Mouse (Mus musculus) cerebellum, adult 9-10 months (tissue): ENCODE data around the gene BC017158.

Source experiments
- DNase-seq: peaks from one replicate; pipeline ENCODE4 v3.0.0; 2022

The BC017158 gene

DNA sequence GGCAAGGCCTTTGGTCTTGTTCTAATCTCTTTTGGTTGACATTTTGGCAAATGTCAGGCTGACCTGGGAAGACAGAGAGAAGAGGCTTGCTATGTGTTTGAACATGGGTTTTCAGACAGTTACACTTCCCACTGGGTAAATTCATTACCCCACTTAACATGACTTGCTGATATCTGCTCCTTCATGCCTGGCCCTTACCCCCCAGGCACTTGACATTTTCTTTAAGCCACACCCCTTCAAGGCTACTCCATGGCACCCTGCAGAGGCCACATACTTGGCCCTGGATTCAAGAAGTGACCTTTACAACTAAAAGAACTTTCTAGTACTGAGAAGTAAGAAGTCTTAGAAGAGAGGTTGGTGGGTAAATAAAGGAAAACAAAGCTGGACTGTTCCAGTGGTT lies 9.9 kb upstream of the BC017158 start:
- DNase-seq = no peak

GRCm38 (mm10) chr7:128304907-128305306 lies 6.9 kb upstream of the BC017158 start:
- DNase-seq = peak; percentile 24

- DNase-seq = no peak
Observed at GRCm38 (mm10) chr7:128304198-128304597, 6.2 kb upstream of the BC017158 start.

- no peak for DNase-seq
Observed at GRCm38 (mm10) chr7:128302151-128302550, 4.2 kb upstream of the BC017158 start.

DNA sequence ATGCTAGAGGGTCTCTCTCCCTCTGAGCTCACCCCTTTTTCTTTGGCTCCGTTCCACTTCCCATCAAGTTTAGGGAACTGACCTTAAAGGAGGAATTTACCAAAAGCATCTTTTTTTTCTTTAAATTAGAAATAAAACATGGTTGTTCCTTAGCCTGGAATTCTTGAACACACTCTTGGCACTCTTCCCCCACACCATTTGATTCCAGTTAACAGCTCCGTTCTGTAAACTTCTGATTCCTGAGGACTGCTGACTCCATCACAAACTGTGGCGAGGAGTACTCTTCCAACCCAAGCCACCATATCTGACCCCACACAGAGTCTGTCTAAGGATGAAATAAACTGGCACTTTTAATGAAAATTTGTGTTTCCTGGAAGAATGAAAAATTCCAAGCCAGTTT lies 3.0 kb upstream of the BC017158 start:
- DNase-seq = no peak

DNA sequence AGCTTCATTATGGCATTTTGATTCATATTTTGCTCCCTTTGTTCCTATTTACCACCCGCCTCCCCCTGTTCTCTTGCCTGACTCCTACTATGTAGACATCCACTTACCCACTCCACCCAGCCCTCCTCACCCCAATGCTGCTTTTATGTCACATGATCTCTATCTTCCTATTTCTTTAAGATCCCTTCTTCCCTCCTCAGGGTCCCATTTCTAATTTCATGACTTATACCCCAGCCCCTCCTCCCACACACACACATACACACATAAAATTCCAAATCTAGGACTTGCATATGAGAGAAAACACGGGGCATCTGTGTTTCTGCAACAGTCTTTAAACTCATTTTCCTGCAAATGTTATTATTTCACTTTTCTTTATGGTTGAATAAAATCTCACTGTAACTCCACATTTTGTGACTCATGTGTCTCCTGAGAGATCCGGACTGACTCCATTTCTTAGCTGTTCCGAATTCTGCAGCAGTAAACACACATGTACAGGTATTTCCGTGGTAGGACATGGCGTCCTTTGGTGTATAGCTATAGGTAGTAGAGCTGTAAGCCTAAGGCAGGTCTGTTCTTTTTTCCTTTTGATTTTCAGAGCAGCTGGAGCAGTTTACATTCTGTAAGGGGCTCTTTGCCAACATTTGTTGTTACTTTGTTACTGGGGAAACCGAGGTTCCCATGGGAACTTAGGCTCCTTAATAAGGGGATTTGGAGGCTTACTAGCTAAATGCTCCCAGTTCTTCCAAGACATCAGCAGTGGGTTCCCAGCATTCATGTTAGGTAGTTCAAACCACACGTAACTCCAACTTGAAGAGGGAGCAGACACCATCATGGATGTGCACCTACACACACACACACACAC lies 742 bp upstream of the BC017158 start:
- DNase-seq = peak; percentile 11

DNA sequence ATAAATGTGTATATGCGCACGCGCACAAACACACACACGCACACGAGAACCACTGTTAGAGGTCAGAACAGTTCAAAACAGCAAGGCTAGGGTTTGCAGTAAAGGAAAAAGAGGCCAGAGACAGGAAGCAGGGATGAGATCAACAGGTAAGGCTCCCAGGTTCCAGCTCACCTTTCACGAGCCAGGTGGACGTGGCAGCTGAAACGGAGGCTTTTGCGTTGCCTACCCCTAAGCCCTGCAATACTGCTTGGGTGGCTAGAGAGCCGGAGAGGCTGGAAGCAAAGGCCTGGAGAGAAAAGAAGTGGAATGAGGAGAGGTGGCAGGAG lies 716 bp downstream of the BC017158 start:
- DNase-seq = no peak

DNA sequence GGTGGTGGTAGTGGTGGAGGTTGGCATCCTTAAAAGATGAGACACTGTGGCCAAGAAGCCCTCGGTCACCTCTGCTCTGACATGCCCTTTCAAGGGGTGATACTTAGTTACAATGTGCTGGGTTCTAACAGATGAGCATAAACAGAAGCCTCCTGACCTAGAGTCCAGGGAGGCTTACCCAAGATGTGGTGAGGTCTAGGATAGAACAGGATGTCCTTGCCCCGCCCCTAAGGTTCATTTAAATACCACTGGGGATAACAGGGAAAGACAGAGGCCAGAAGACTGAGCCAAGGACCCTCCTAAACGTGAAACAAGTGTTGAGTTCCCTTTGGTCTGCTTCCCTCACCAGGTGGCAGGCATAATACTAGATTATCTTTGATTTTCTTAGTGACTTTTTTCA lies 1.5 kb downstream of the BC017158 start:
- DNase-seq = no peak

- DNase-seq = no peak
Observed at GRCm38 (mm10) chr7:128294785-128295184, 3.2 kb downstream of the BC017158 start.

- DNase-seq = no peak
Observed at GRCm38 (mm10) chr7:128288923-128289544, 8.9 kb downstream of the BC017158 start.

GRCm38 (mm10) chr7:128285060-128285459 lies 12.9 kb downstream of the BC017158 start:
- no peak for DNase-seq

DNA sequence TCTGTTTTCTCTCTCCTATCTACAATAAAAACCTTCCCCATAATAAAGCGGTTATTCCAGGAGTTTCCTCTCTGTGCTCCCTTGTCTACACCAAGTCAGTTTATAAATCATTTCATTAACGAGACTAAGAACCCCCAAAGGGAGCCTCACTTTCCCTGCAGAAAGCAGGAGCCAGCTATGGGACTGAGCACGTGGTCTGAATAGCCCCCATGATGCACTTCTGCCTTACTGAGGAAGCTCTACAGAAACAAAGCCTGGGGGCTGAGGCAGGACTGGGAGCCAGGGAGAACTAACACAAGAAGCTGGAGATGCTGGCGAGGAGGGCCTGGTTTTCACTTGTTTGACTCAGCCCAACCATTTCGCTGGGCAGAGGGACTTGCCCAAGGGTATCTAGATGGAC lies 13.9 kb downstream of the BC017158 start:
- DNase-seq = no peak

GRCm38 (mm10) chr7:128282532-128283244 lies 15.3 kb downstream of the BC017158 start:
- no peak for DNase-seq

DNA sequence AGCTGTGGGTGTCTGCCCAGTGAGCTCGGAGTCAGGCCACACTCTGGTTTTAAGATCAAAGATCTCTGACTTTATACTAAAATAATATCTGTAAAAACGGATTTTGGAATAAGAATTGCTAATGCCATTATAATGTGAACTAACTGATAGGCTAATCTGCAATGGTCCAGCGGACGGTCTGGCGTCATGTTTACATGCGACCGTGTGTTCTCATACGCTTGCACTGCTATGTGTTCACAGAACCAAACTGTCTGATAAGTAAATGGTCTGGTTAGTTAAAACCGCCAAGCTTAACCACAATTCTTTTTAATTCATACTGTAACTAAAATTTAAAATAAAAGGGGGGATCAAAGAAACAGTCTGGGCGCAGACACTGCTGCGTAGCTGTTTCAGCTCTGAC lies 16.2 kb downstream of the BC017158 start:
- no peak for DNase-seq

DNA sequence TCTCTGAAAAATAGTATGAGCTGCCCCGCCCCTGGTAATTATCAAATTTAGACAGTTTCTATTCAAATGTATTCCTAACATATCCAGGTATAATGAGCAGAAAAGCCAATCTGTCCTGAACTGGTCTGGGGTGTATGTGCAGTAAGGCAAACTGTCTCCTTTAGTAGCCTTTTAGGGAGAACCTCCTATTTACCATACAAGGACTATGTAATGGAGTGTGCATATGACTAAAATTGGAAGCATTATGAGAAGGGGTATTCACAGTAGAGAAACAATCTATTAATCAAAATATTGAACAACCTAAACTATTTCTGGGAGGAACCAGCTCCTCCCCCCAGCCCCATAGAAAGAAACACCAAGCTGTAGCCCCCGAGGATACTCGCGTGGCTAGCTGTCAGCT lies 18.2 kb downstream of the BC017158 start:
- DNase-seq = no peak

GRCm38 (mm10) chr7:128276051-128276450 lies 21.9 kb downstream of the BC017158 start:
- DNase-seq = no peak

GRCm38 (mm10) chr7:128271496-128271895 lies 26.5 kb downstream of the BC017158 start:
- DNase-seq = peak; percentile 41

- peak; percentile 71 for DNase-seq
Observed at GRCm38 (mm10) chr7:128270431-128270850, 27.5 kb downstream of the BC017158 start.

DNA sequence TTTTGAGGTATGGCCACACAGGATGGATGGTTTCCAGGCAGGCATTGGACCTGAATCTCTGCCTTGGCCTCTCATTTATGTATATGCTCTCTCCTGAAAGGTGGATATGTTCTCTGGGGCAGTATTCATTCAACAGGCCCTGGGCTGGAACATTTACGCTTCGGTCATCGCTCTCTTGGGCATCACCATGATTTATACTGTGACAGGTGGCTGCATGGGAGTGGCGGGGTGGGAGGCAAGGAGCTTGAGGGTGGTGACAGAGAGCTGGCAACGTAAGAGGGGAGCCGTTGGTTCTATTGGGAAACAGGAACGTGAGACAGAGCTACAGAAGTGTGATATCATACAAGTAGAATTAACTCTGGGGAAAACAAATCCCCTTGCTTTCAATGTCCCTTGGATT lies 30.2 kb downstream of the BC017158 start:
- no peak for DNase-seq

- no peak for DNase-seq
Observed at GRCm38 (mm10) chr7:128267391-128267790, 30.6 kb downstream of the BC017158 start.

DNA sequence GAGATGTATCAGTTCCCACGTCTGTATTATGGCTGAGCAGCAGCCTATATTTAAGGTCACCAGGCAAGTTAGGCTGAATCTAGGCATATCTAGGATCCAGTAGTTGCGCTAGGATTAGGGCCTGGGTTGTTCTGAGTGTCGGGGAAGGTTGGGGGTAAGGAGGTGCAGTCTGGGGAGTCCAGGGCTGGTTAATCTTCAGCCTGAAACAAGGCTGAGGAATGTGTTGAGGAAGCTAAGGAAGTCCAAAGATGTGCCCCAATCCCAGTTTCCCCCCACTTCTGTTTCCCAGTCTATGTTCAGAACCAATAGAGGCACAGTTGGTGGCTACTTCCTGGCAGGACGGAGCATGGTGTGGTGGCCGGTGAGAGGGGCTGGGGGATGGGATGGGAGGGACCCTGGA lies 31.9 kb downstream of the BC017158 start:
- DNase-seq = no peak

GRCm38 (mm10) chr7:128265411-128265810 lies 32.6 kb downstream of the BC017158 start, which contains the start of gene Slc5a2:
Gene Slc5a2 (plus strand): TSS chr7:128265657.
- DNase-seq = no peak

- no peak for DNase-seq
Observed at GRCm38 (mm10) chr7:128256783-128257334, 41.1 kb downstream of the BC017158 start.

DNA sequence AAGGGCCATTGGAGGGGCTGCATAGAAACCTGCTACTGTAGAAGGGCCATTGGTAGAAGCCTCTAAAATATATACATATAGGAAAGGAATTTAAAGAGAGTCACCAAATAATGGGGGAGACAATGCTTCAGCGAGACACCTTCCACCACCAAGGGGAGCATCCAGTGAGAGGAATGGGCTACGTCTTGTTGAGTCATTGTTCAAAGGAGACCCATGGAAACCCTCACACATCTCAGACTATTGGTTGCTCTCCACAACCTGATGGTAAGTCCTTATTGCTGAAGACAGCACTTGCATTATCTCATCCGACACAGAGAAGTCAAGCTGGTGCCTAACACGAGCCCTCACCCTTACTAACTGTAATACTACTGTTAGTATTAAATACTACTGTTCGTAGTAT lies 42.2 kb downstream of the BC017158 start:
- DNase-seq = no peak
